Mouse (Mus musculus): ENCODE measurements around the gene Kcnj12. TPM values are rescaled to one million over a fixed set of nuclear protein-coding genes. Genes with fewer than 3 reads are reported as not detected.

Kcnj12 gene
- polyA plus RNA-seq, 1 experiment from 2014 or later, result 0.16 TPM

DNA sequence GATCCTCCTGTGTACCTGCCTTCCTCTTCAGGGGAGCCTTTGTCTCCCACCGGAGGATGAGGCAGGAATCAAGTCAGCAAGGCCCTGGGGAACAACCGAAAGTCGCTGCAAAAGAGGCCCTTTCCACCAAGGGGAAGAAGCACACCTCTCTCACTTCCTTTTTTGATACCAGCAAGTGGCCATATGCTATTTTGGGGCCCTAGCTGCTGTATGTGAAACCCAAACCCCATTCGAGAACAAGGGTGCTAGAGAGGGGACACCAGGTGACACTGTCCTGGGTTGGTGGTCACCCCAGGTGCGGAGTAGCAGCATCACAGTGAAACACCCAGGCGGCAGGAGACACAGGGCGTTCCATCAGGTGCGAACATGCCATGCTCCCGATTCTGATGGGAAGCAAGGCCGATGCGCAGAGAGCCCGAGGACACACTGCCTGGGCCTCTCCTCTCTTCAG lies 86.6 kb downstream of the Kcnj12 start:
- WGBS, result 87% methylated on average over 12 of the region's 12 CpGs
- H3K27me3 ChIP-seq (ENCODE audit: control insufficient read depth, insufficient read depth, low read length), result no peaks in the 10 kb centered on the region; the same call in 1 of the 2 replicates
- no peaks in the 10 kb centered on the region for H3K4me1 ChIP-seq (replicated peaks; ENCODE audit: control insufficient read depth, insufficient read depth, low read length)
- H3K9me3 ChIP-seq (ENCODE audit: control insufficient read depth, low read length), result no peaks in the 10 kb centered on the region
- no peak overlapping the region for H3K9ac ChIP-seq (ENCODE audit: low read length)
- ATAC-seq (replicated peaks; ENCODE audit: low FRiP score), result no peak
- no peak overlapping the region for H3K27ac ChIP-seq (ENCODE audit: low read depth, low read length)
- no peak overlapping the region for H3K4me2 ChIP-seq (ENCODE audit: low read depth, low read length, severe bottlenecking)
- no peak for DNase-seq (ENCODE audit: low spot score)
- no peaks in the 10 kb centered on the region for H3K36me3 ChIP-seq (ENCODE audit: control insufficient read depth, insufficient read depth, low read length)
- no peak overlapping the region for H3K4me3 ChIP-seq (ENCODE audit: low read depth, low read length)

- ATAC-seq (replicated peaks; ENCODE audit: low FRiP score) (no peak), DNase-seq (ENCODE audit: low spot score) (no peak)
- Histone ChIP-seq H3K4me2 (ENCODE audit: low read depth, low read length, severe bottlenecking) (no peak overlapping the region), H3K27me3 (ENCODE audit: control insufficient read depth, insufficient read depth, low read length) (no peaks in the 10 kb centered on the region; the same call in 1 of the 2 replicates), H3K9ac (ENCODE audit: low read length) (no peak overlapping the region), H3K36me3 (ENCODE audit: control insufficient read depth, insufficient read depth, low read length) (no peaks in the 10 kb centered on the region), H3K4me1 (replicated peaks; ENCODE audit: control insufficient read depth, insufficient read depth, low read length) (no peaks in the 10 kb centered on the region), H3K4me3 (ENCODE audit: low read depth, low read length) (no peak overlapping the region), H3K9me3 (ENCODE audit: control insufficient read depth, low read length) (no peaks in the 10 kb centered on the region), H3K27ac (ENCODE audit: low read depth, low read length) (no peak overlapping the region)
- WGBS, result 92% methylated on average over 6 of the region's 6 CpGs
Measured at GRCm38 (mm10) chr11:61109707-61110106, 87.3 kb downstream of the Kcnj12 start.

GRCm38 (mm10) chr11:61110113-61110512 lies 87.7 kb downstream of the Kcnj12 start:
- DNase-seq (ENCODE audit: low spot score) (no peak), ATAC-seq (replicated peaks; ENCODE audit: low FRiP score) (no peak)
- no peak overlapping the region for H3K27ac ChIP-seq (ENCODE audit: low read depth, low read length)
- H3K4me2 ChIP-seq (ENCODE audit: low read depth, low read length, severe bottlenecking), result no peak overlapping the region
- H3K4me1 ChIP-seq (replicated peaks; ENCODE audit: control insufficient read depth, insufficient read depth, low read length), result no peaks in the 10 kb centered on the region
- no peaks in the 10 kb centered on the region for H3K9me3 ChIP-seq (ENCODE audit: control insufficient read depth, low read length)
- no peak overlapping the region for H3K9ac ChIP-seq (ENCODE audit: low read length)
- no peaks in the 10 kb centered on the region for H3K27me3 ChIP-seq (ENCODE audit: control insufficient read depth, insufficient read depth, low read length)
- WGBS, result 90% methylated on average over 10 of the region's 10 CpGs
- no peak overlapping the region for H3K4me3 ChIP-seq (ENCODE audit: low read depth, low read length)
- H3K36me3 ChIP-seq (ENCODE audit: control insufficient read depth, insufficient read depth, low read length), result no peaks in the 10 kb centered on the region

GRCm38 (mm10) chr11:61110928-61111327 lies 88.6 kb downstream of the Kcnj12 start:
- DNase-seq (ENCODE audit: low spot score) (no peak), ATAC-seq (replicated peaks; ENCODE audit: low FRiP score) (no peak)
- 71% methylated on average over 1 of the region's 1 CpGs for WGBS
- no peak overlapping the region for H3K4me3 ChIP-seq (ENCODE audit: low read depth, low read length)
- H3K9me3 ChIP-seq (ENCODE audit: control insufficient read depth, low read length), result no peaks in the 10 kb centered on the region
- no peaks in the 10 kb centered on the region for H3K4me1 ChIP-seq (replicated peaks; ENCODE audit: control insufficient read depth, insufficient read depth, low read length)
- H3K36me3 ChIP-seq (ENCODE audit: control insufficient read depth, insufficient read depth, low read length), result no peaks in the 10 kb centered on the region
- no peak overlapping the region for H3K4me2 ChIP-seq (ENCODE audit: low read depth, low read length, severe bottlenecking)
- H3K27me3 ChIP-seq (ENCODE audit: control insufficient read depth, insufficient read depth, low read length), result no peaks in the 10 kb centered on the region
- no peak overlapping the region for H3K9ac ChIP-seq (ENCODE audit: low read length)
- no peak overlapping the region for H3K27ac ChIP-seq (ENCODE audit: low read depth, low read length)

GRCm38 (mm10) chr11:61111472-61111871 lies 89.1 kb downstream of the Kcnj12 start:
- ATAC-seq (replicated peaks; ENCODE audit: low FRiP score), result no peak
- WGBS, result 95% methylated on average over 4 of the region's 4 CpGs
- no peak for DNase-seq (ENCODE audit: low spot score)
- H3K4me3 ChIP-seq (ENCODE audit: low read depth, low read length), result no peak overlapping the region
- H3K4me1 ChIP-seq (replicated peaks; ENCODE audit: control insufficient read depth, insufficient read depth, low read length), result no peaks in the 10 kb centered on the region
- no peak overlapping the region for H3K27ac ChIP-seq (ENCODE audit: low read depth, low read length)
- no peaks in the 10 kb centered on the region for H3K36me3 ChIP-seq (ENCODE audit: control insufficient read depth, insufficient read depth, low read length)
- no peaks in the 10 kb centered on the region for H3K27me3 ChIP-seq (ENCODE audit: control insufficient read depth, insufficient read depth, low read length)
- H3K9me3 ChIP-seq (ENCODE audit: control insufficient read depth, low read length), result no peaks in the 10 kb centered on the region
- H3K9ac ChIP-seq (ENCODE audit: low read length), result no peak overlapping the region
- no peak overlapping the region for H3K4me2 ChIP-seq (ENCODE audit: low read depth, low read length, severe bottlenecking)

- no peak overlapping the region for H3K9ac ChIP-seq (ENCODE audit: low read length)
- no peak overlapping the region for H3K4me2 ChIP-seq (ENCODE audit: low read depth, low read length, severe bottlenecking)
- 82% methylated on average over 8 of the region's 8 CpGs for WGBS
- H3K27me3 ChIP-seq (ENCODE audit: control insufficient read depth, insufficient read depth, low read length), result no peaks in the 10 kb centered on the region
- ATAC-seq (replicated peaks; ENCODE audit: low FRiP score) (no peak), DNase-seq (ENCODE audit: low spot score) (no peak)
- no peaks in the 10 kb centered on the region for H3K9me3 ChIP-seq (ENCODE audit: control insufficient read depth, low read length)
- no peaks in the 10 kb centered on the region for H3K4me1 ChIP-seq (replicated peaks; ENCODE audit: control insufficient read depth, insufficient read depth, low read length)
- H3K4me3 ChIP-seq (ENCODE audit: low read depth, low read length), result no peak overlapping the region
- no peak overlapping the region for H3K27ac ChIP-seq (ENCODE audit: low read depth, low read length)
- no peaks in the 10 kb centered on the region for H3K36me3 ChIP-seq (ENCODE audit: control insufficient read depth, insufficient read depth, low read length)
Measured at GRCm38 (mm10) chr11:61112323-61112995, 90.1 kb downstream of the Kcnj12 start.

- no peaks in the 10 kb centered on the region for H3K9me3 ChIP-seq (ENCODE audit: control insufficient read depth, low read length)
- H3K4me3 ChIP-seq (ENCODE audit: low read depth, low read length), result no peak overlapping the region
- 58% methylated on average over 8 of the region's 8 CpGs for WGBS
- no peaks in the 10 kb centered on the region for H3K36me3 ChIP-seq (ENCODE audit: control insufficient read depth, insufficient read depth, low read length)
- no peak overlapping the region for H3K27ac ChIP-seq (ENCODE audit: low read depth, low read length)
- no peaks in the 10 kb centered on the region for H3K4me1 ChIP-seq (replicated peaks; ENCODE audit: control insufficient read depth, insufficient read depth, low read length)
- no peak for DNase-seq (ENCODE audit: low spot score)
- H3K9ac ChIP-seq (ENCODE audit: low read length), result no peak overlapping the region
- H3K4me2 ChIP-seq (ENCODE audit: low read depth, low read length, severe bottlenecking), result no peak overlapping the region
- no peak for ATAC-seq (replicated peaks; ENCODE audit: low FRiP score)
- no peaks in the 10 kb centered on the region for H3K27me3 ChIP-seq (ENCODE audit: control insufficient read depth, insufficient read depth, low read length)
Measured at GRCm38 (mm10) chr11:61116226-61116625, 93.9 kb downstream of the Kcnj12 start.

- ATAC-seq (replicated peaks; ENCODE audit: low FRiP score) (no peak), DNase-seq (ENCODE audit: low spot score) (no peak)
- H3K4me3 ChIP-seq (ENCODE audit: low read depth, low read length), result no peak overlapping the region
- H3K27ac ChIP-seq (ENCODE audit: low read depth, low read length), result no peak overlapping the region
- H3K27me3 ChIP-seq (ENCODE audit: control insufficient read depth, insufficient read depth, low read length), result no peaks in the 10 kb centered on the region
- no peaks in the 10 kb centered on the region for H3K36me3 ChIP-seq (ENCODE audit: control insufficient read depth, insufficient read depth, low read length)
- no peak overlapping the region for H3K9ac ChIP-seq (ENCODE audit: low read length)
- H3K4me2 ChIP-seq (ENCODE audit: low read depth, low read length, severe bottlenecking), result no peak overlapping the region
- WGBS, result 86% methylated on average over 3 of the region's 3 CpGs
- H3K9me3 ChIP-seq (ENCODE audit: control insufficient read depth, low read length), result no peaks in the 10 kb centered on the region
- H3K4me1 ChIP-seq (replicated peaks; ENCODE audit: control insufficient read depth, insufficient read depth, low read length), result no peaks in the 10 kb centered on the region
Measured at GRCm38 (mm10) chr11:61119996-61120583, 97.7 kb downstream of the Kcnj12 start.
